Mouse (Mus musculus) liver, adult 2 months (tissue): Measurements from ENCODE around the gene Zfp622. TPM values are rescaled to one million over a fixed set of nuclear protein-coding genes. Genes with fewer than 3 reads are reported as not detected.
A peak's percentile ranks its signal among the peaks of the same experiment; 100 is the strongest.

Experiments
- DNase-seq: peaks from one replicate; pipeline ENCODE4 v3.0.0-alpha.2; 2011; ENCODE audit warnings: low read depth, low spot score; ENCODE audit errors: extremely low read depth
- H3K27ac ChIP-seq: fragments of 200-500 bp; replicated peaks from 2 replicates; pipeline ENCODE4 v1.5.1; 2012; ENCODE audit warnings: low read depth, mild to moderate bottlenecking, control low read depth, inconsistent platforms, low read length; ENCODE audit not compliant: insufficient read depth
- H3K27me3 ChIP-seq: fragments of 200-500 bp; 2 replicates; pipeline ENCODE4 v1.6.1; 2012; ENCODE audit warnings: mild to moderate bottlenecking, moderate library complexity, low read length, inconsistent platforms; ENCODE audit not compliant: control insufficient read depth, insufficient read depth
- H3K36me3 ChIP-seq: fragments of 200-500 bp; 2 replicates; pipeline ENCODE4 v1.6.1; 2012; ENCODE audit warnings: low read length, inconsistent platforms; ENCODE audit not compliant: control insufficient read depth, insufficient read depth
- H3K4me1 ChIP-seq: fragments of 200-500 bp; 2 replicates; pipeline ENCODE4 v1.6.1; 2011; ENCODE audit warnings: low read length; ENCODE audit not compliant: control insufficient read depth, insufficient read depth
- H3K4me3 ChIP-seq: fragments of 200-500 bp; 2 replicates; pipeline ENCODE4 v1.5.1; 2011; ENCODE audit warnings: low read depth, mild to moderate bottlenecking, control low read depth, low read length, moderate library complexity; ENCODE audit not compliant: insufficient read depth
- H3K79me2 ChIP-seq: fragments of 200-500 bp; 2 replicates; pipeline ENCODE4 v1.6.1; 2012; ENCODE audit warnings: inconsistent platforms, mild to moderate bottlenecking, low read length, moderate library complexity; ENCODE audit not compliant: control insufficient read depth, insufficient read depth
- H3K9ac ChIP-seq: fragments of 200-500 bp; 2 replicates; pipeline ENCODE4 v1.6.1; 2012; ENCODE audit warnings: low read depth, mild to moderate bottlenecking, control low read depth, inconsistent platforms, low read length
- CTCF ChIP-seq: fragments of 200-500 bp; IDR thresholded peaks from 2 replicates; pipeline ENCODE4 v1.5.1; 2011; ENCODE audit warnings: low read depth, low read length, control low read depth
- POLR2A ChIP-seq: fragments of 200-500 bp; IDR thresholded peaks from 2 replicates; pipeline ENCODE4 v1.6.1; 2011; ENCODE audit warnings: low read length, control low read depth; ENCODE audit not compliant: insufficient read depth; ENCODE audit errors: extremely low read depth
- WGBS: fragments of 180-500 bp; shearing (Covaris S2); methylation state at CpG from one replicate; pipeline ENCODE4 v1.1.7; 2018; 5-methylcytosine and 5-hydroxymethylcytosine counted together
- polyA plus RNA-seq: library from polyadenylated mRNA; depleted of rRNA; stranded (reverse); fragments of >200 nt; gene quantifications from 2 replicates; pipeline ENCODE4 v1.2.3, GENCODE M21; 2012; rRNA removed
- total RNA-seq: library from RNA; depleted of rRNA; stranded (reverse); fragments of >200 nt; gene quantifications from 2 replicates; pipeline ENCODE4 v1.2.3, GENCODE M21; 2014; rRNA removed

The Zfp622 gene
- total RNA-seq (15.4 and 16.4 TPM in 2 replicates), polyA plus RNA-seq (12.2 and 12.8 TPM in 2 replicates)

DNA sequence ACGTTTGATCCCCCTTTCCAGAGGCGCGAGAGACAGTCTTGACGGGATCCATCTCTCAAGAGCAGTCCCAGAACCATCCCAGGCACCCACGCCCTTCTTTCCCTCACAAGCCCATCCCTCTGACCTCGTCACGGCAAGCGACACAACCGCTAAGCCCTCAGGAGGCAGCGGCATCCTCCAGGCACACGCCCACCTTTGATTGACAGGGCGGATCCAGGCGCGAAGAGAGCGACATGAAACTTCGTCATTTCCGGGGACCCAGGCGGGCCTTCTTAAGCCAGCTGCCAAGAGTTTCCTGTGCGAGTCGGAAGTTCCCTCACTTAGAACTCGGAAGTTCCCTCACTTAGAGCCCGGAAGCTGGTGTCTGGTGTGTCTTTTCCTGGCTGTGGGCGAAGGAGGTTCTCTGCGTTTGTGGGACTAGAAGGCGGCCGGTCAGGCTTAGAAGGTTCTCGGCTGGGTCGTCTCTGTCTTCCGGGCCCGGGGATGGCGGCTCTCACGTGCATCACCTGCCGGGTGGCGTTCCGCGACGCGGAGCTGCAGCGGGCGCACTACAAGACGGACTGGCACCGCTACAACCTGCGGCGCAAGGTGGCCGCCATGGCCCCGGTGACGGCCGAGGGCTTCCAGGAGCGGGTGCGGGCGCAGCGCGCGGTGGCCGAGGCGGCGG is at the start of gene Zfp622:
Gene Zfp622 (plus strand): TSS at position 300 of the 667 bp plus-strand sequence.
- no peak for TF ChIP-seq CTCF
- TF ChIP-seq POLR2A = peak; percentile 61
- under 1% methylated on average over 57 of the region's 57 CpGs for WGBS
- H3K79me2 ChIP-seq = peaks cover 15% of the 10 kb centered on the region
- peak within 1 kb of the TSS; percentile 89 for H3K4me3 ChIP-seq
- peaks cover 16% of the 10 kb centered on the region for H3K4me1 ChIP-seq
- no peaks in the 10 kb centered on the region for H3K27me3 ChIP-seq
- peak within 1 kb of the TSS; percentile 92 for H3K9ac ChIP-seq
- H3K36me3 ChIP-seq = peaks cover 14% of the 10 kb centered on the region
- peak within 1 kb of the TSS; percentile 73 for H3K27ac ChIP-seq
- DNase-seq = peak; percentile 97

DNA sequence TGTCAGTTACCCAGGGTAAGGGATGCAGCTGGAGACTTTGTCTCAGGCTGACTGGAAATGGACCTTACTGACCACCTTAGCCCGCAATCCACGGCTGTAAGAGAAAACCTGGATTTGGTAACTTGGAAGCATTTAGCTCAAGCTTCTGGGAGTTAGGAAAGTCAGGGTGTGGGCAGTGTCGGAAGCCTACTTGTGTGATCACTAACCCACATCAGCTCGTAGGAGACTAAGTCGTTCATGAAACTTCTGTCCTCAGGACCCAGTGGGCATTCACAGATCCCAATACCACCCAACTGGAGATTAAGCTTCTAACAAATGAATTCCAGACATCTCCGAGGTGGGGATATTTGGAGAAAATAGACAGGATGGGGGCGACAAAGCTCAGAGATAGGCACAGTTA is 49.8 kb upstream of the Zfp622 start:
- no peaks in the 10 kb centered on the region for H3K27me3 ChIP-seq
- H3K79me2 ChIP-seq = peaks cover 9% of the 10 kb centered on the region; the same call in 1 of the 2 replicates
- peak; percentile 51 for DNase-seq
- peak overlapping the region; percentile 98 for H3K27ac ChIP-seq
- peak overlapping the region; percentile 70 for H3K9ac ChIP-seq
- H3K4me3 ChIP-seq = peak overlapping the region; percentile 54
- H3K36me3 ChIP-seq = no peaks in the 10 kb centered on the region
- no peak for TF ChIP-seq CTCF
- no peak for TF ChIP-seq POLR2A
- WGBS = 27% methylated on average over 7 of the region's 7 CpGs
- H3K4me1 ChIP-seq = peaks cover 17% of the 10 kb centered on the region

DNA sequence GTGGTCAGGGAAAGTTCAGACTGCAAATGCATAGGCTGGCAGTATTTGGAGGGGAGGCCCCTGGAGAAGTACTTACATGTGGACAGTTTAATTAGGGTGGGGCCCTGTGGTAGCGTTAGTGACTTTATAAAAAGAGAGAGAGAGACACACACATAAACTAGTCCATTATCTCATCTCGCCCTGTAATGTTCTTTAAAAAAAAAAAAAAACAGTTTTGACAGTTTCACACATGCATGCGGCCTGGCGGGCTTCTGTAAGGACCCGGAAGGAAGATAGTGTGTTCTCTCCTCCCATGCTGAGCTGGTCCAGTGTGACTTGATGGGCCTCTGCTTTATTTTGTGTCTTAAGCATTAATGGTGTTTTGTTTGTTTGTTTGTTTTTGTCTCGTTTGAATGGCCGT is 45.7 kb upstream of the Zfp622 start:
- Histone ChIP-seq H3K36me3 (no peaks in the 10 kb centered on the region), H3K4me3 (no peak overlapping the region)
- 90% methylated on average over 7 of the region's 7 CpGs for WGBS

GRCm38 (mm10) chr15:25940397-25941377 is 43.5 kb upstream of the Zfp622 start:
- H3K27me3 ChIP-seq = no peaks in the 10 kb centered on the region
- H3K36me3 ChIP-seq = no peaks in the 10 kb centered on the region
- DNase-seq = peak; percentile 94
- peak overlapping the region; percentile 56 for H3K9ac ChIP-seq
- peaks cover 21% of the 10 kb centered on the region for H3K4me1 ChIP-seq
- TF ChIP-seq CTCF = no peak
- TF ChIP-seq POLR2A = 0 out of 2 replicates have a peak, but pooled peaks have one; percentile 39
- WGBS = 19% methylated on average over 24 of the region's 24 CpGs
- H3K27ac ChIP-seq = peak overlapping the region; percentile 86
- H3K4me3 ChIP-seq = peak overlapping the region; percentile 41
- H3K79me2 ChIP-seq = peaks cover 12% of the 10 kb centered on the region; the same call in 1 of the 2 replicates

More for the DNA sequence above, 45.7 kb upstream of the Zfp622 start:
- H3K79me2 ChIP-seq = peaks cover 17% of the 10 kb centered on the region; the same call in 1 of the 2 replicates
- H3K9ac ChIP-seq = no peak overlapping the region
- TF ChIP-seq CTCF (no peak), POLR2A (no peak)
- DNase-seq = no peak
- no peaks in the 10 kb centered on the region for H3K27me3 ChIP-seq
- H3K27ac ChIP-seq = no peak overlapping the region
- peaks cover 19% of the 10 kb centered on the region for H3K4me1 ChIP-seq

GRCm38 (mm10) chr15:25941514-25941913 is 42.7 kb upstream of the Zfp622 start:
- TF ChIP-seq CTCF (no peak), POLR2A (no peak)
- DNase-seq = no peak
- no peaks in the 10 kb centered on the region for H3K36me3 ChIP-seq
- peak overlapping the region; percentile 58 for H3K4me3 ChIP-seq
- peak overlapping the region; percentile 41 for H3K9ac ChIP-seq
- WGBS = 42% methylated on average over 11 of the region's 11 CpGs
- H3K79me2 ChIP-seq = peaks cover 14% of the 10 kb centered on the region; the same call in 1 of the 2 replicates
- no peaks in the 10 kb centered on the region for H3K27me3 ChIP-seq
- peaks cover 21% of the 10 kb centered on the region for H3K4me1 ChIP-seq
- H3K27ac ChIP-seq = no peak overlapping the region
